Mouse (Mus musculus) c-Kit-negative CD71-positive TER-119-positive erythroid progenitor cells, embryonic 14.5 days (primary cell): ENCODE measurements around the gene Cox6a1.
"Not testable (repeated sequence)": the region's sequence is repeated elsewhere in the genome, so short reads cannot be mapped to it uniquely, and the experiment has no call there.

ENCODE experiments used
- DNase-seq: peaks from one replicate; pipeline ENCODE4 v3.0.0-alpha.2; 2013; ENCODE audit warnings: low read depth, low spot score

Gene Cox6a1

DNA sequence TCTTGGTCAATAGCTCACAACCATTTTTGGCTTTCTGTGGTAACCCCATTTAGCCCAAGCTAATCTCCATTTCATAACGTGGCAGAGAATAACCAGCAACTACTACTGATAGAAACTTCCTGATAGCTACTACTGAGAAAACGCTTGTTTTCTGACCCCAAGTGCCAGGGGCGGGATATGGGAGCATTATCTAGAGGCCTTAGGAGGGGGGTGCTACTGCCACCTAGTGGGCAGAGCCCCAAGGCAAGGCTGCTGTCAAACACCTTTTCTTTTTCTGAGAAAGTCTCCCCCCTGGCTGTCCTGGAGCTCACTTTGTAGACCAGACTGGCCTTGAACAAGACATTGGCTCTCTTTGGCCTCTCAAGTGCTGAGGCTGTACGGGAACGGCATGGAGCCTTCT lies 1.2 kb downstream of the Cox6a1 start:
- DNase-seq, result peak; percentile 85

DNA sequence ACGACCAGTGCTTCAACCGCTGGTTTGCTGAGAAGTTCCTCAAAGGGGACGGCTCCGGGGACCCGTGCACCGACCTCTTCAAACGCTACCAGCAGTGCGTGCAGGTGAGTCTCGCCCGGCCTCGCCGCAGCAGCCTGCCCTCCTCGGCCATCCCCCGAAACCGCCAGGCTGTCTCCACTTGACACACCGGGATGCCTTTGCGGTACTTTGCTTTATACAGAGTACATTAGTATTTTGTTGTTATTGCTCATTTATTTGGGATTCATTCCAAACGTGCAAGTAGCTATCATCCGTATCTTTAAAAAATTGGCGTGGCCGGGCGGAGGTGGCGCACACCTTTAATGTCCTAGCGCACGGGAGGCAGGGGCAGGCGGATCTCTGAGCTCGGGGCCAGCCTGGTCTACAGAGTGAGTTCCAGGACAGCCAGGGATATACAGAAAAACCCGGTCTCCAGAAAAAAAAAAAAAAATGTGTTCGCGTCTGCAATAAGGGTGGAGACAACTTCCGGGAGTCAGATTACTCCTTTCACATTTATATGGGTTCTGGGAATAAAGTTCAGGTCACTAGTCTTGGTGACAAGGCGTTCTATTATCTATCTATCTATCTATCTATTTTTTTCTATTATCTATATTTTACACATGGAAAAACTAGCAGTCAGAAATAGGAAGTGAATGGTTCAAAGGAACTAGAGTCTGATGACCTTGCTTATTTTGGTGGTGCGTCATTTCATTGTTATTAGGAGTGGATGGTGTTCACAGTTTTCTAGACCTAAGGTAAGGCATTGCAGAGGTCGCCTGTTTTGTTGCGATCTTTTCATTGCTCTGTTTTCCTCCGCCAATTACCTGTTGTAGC lies 7.2 kb downstream of the Cox6a1 start:
- DNase-seq, result no peak

DNA sequence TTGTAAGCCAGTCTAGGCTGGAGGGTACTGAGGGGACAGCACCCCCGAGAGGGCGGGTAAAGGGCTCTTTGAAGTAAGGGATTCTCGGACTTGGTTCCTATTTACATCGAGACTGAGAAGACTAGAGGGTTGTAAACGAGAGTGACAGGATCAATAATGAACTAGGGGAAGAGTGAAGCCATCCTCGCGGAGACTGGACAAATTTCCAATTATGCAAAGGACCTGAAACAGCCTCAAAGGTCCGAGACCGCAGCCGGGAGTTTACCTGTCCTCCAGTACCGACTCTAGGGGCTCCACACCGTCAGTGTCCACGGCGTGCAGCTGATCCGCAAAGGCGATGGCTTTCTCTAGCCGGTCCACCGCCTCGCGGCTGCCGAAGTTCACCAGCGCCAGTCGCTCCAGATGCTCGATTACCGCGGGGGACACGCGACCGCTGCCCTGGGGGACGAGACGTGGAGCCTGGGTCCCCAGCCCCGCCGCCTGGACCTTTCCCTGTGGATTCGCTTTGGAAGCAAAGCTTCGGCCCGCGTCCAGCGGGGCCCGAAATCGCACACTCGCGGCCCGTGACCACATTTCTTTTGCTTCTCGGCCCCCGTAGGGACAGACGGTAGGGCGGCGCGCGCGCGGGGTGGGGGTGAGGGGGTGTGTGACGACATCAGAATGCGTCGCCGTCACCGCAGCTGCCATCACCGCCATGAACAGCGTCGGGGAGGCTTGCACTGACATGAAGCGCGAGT lies 8.0 kb downstream of the Cox6a1 start, which contains the start of the genes Gatc and Triap1:
Gene Gatc, minus strand, starts transcription at position 602 of the 737 bp plus-strand sequence.
Gene Triap1, plus strand, starts transcription at position 649 of the 737 bp plus-strand sequence.
- peak; percentile 76 for DNase-seq

DNA sequence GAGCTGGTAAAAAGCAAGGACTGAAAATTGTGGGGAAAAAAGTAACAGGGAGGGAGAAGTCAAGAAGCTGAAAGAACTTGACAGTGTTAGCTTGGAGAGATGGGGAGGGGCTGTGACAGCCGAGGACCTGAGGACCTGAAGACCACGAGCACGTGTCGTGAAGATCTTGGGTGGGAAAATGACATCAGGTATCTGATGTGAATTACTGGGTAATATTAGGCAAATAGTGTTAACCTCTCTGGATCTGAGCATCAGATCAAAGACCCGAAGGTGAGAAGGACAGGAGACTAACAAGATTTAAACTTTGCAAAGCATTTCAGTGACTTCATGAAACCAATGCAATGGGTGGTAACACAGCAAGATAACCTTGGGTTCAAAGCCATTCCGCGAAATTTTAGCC lies 8.8 kb downstream of the Cox6a1 start:
- no peak for DNase-seq

DNA sequence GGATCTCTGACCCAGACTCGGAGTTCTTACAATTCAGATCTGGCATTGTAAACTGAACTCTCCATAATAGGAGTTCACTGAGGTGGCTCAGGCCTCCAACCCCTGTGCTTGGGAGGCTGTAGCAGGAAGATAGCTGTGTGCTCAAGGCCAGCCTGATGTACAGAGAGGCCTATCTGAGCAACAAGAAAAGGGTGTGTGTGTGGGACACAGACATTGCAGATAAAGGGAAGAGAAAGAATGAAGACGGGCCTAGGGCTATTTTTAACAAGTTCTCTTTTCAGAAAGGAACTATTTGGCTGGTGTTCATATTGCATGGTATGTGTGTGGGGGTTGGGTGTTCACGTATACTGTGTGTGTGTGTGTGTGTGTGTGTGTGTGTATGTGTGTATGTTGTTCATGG lies 15.2 kb downstream of the Cox6a1 start:
- DNase-seq, result no peak

DNA sequence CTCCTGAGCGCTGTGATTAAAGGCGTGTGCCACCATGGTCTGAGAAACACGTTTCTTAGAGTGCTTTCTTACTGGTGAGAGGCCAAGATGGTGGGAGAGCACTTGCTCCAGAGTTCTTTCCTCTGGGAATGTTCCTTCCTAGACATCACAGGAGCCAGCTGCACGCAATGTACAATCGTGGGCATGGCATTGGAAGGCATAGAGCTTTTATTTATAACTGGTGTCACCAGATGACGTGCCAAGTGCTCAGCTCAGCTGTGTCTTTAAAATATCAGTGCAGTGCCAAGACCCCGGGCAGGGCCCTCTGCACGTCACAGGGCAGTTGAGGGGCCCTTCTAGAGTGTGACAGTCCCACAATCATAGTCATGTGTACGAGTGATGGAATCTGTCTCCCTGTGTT lies 17.8 kb downstream of the Cox6a1 start:
- DNase-seq, result no peak

DNA sequence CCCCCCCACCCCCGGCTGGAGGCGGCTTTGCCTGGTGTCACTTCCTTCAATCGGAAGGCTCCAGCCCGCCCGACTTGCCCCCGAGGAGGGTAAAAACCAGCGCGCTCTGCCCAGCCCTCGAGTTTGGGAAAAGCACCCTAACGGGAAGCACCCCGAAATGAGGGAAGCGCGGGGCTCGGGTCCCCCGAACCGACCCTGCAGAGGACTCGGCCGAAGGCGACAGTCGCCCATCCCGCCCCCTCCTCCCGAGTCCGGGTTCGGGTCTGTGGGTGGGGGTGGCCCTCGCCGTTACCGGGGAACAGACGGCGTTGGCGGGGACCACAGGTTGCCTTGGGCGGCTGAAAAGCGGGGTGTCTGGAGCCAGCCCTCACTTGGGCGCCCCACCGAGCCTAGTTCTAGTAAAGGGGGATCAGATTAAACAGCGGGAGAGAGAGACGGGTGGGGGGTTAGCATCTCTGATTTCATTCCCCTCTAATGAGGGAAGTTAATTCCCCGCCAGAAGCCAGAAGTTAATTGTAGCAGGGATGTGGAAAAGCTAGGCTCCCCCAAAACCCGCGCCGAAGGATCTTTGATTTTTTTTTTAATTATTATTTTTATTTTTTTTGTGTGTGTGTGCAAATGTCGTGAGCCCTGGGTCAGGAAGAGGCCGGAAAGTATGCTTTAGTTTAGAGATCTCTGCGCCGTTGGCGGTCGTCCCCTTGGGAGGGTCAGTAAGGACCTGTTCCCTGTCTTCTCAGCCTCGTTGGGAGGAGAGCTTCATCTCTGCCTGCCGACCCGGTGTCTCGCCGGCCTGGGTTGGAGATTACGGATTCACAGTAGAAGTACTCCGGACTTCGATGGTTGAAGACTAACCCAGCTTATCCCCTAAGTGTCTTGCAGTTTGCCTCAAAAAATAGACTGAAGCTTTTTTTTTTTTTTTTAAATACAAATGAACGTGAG lies 20.9 kb downstream of the Cox6a1 start:
- DNase-seq, result no peak

DNA sequence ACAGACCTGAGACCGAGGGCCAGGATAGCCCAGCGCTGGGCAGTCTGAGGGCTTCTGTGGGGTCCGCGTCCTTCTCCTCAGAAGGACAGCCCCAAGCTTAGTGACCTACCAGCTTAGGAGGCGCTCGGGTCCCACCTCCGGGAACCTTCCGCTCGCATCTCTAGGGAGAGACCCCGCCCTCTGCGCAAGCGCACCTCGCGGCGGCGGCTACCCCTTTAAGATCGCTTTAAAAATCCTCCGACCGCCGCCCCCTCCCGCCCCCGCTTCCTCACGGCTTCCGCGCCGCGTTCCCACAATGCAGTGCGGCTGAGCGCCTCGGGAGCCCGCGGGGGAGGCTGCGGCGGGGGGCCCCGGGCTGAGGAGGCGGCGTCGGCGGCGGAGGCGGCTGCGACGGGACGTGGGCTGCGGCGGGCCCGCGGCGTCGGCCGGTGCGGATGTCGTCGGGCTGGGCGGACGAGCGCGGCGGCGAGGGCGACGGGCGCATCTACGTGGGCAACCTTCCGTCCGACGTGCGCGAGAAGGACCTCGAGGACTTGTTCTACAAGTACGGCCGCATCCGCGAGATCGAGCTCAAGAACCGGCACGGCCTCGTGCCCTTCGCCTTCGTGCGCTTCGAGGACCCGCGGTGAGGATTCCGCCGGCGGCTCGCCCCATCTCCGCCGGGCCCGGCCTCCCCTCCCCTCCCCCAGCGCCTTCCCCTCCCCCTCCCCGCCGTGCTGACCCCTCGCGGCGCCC lies 21.7 kb downstream of the Cox6a1 start, which contains the start of gene Srsf9:
Gene Srsf9, plus strand, starts transcription at position 303 of the 735 bp plus-strand sequence.
- peak; percentile 86 for DNase-seq

DNA sequence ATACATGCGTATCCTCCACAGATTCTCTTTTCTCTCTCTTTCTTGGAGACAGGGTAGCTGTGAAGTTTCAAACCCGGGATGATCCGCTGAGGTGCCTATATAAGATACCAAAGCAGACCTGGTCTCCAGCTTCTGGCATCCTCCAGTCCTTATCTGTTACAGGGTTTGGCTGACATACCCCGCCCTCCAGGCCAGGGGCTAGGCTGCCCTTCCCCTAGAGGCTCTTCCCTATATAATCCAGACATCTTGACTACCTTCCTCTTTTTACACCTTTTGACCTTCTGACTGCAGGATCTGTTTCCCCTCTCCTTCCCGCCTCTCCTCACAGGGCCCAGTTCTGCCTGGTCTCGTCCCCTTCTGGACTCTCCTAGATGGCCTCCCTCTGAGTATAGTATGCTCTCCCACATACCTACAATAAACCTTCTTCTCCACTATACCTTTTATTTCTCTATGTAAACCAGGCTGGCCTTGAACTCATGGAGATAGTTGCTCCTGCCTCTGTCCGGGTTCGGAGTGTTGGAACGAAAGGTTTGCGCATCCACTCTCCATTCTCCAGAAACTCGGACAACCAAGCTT lies 22.4 kb downstream of the Cox6a1 start:
- no peak for DNase-seq

DNA sequence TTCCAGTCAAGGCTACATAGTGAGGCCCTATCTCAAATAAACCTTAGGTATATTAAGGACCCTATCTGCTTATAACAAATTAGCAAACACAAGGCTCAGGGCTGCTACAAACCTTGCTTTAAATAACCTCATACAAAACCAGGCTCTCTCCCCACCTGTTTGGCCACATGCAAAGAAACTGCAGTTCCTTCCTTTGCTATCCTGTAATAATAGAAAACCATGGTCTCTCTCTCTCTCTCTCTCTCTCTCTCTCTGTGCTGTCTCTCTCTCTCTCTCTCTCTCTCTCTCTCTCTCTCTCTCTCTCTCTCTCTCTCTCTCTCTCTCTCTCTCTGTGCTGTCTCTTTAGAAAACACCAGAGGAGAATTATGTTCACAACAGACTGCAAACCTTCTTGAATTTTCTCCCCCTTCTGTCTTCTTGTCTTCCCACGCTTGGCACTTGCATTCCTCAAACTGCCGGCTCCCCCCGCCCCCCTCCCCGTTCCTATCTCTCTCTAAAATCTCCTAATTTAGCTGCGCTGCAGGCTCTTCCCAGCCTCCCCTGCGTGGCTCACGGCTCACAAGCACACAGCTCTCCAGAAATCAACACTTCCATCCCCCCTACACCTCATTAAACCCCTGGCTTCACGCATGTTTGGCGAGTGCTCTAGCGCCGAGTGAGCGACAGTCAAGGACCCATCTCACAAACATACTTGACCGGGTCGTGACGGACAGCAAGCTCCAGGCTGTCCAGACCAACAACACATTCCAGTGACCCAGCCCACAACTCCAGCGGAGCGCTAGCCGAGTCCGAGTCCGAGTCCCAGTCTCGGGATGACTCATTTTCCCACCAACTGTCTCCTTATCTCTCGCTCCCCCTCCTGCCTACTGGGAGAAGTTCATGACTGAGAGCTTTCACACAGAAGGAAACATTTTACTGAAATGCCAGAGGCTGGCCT lies 29.5 kb downstream of the Cox6a1 start:
- no peak for DNase-seq

DNA sequence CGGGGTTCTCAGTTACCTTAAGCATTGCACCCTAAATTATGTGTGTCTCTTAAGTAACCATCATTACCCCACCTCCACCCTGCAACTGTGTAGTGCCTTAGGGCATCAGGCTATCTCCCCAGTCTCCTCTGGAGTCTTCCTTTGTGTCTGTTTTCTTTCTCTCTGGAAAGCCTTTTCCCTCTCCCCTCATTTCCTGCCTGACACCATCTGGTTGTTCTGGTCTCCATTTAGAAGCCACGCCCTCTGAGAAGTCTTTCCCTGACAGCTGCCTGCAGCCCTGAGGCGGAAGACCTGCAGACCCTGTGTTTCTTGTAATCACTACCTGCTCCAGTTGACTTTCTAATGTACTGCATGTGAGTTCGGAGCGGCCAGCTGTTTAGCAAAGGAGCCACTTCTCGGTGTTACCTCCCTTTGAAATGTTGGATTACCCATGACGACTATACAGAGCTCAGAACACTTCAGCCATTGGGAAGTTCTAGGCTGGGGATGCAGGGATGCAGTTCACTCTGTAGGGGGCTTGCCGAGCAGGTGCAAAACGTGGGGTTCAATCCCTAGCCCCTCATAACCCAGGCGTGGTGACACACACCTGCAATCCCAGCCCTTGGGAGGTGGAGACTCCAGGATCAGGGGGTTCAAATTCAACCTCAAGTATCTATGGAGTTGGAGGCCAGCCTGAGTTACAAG lies 31.0 kb downstream of the Cox6a1 start:
- DNase-seq, result no peak

DNA sequence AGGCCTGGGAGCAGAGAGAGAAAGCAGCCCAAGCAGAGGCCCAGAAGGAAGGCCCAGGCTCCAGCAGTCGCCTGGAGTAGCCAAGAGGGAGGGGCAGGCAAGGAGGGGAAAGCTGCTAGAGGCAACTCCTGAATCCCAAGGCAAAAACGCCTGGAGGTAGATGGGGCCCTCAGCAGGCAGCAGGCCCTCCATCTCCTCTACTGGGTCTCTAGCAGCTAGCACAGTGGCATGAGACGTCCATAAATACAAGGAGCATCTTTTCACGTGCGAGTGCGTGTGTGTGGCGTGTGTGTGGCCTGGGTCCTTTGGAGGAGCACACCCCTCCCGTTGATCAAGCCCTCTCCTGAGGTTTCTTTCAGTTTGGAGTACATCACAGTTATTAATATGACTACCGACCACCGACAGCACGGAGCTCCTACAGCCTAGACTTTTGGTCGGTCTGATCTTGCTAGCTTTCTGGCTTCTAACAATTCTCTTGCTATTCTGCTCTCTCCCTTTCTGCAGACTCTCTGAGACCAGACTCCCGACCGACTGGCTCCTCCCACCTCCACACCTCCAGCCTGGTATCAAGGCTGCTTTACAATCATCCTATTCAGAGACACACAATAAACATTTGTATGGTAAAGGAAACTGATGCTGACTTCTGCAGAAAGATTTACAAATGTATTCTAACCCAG lies 31.7 kb downstream of the Cox6a1 start:
- DNase-seq, result no peak

DNA sequence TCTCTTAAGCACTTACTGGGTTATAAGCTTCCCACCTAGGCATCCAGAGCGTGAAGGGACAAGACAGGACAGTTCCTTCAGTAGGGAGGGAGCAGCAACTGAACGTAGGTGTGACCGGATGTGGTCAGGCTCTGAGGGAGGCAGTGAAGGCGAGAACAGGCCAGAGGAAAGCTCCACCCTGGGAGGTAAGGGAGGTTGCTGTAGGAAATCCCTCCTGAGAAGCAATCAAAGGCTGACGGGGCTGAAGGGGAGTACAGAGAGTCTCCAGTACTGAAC lies 35.2 kb downstream of the Cox6a1 start:
- no peak for DNase-seq

DNA sequence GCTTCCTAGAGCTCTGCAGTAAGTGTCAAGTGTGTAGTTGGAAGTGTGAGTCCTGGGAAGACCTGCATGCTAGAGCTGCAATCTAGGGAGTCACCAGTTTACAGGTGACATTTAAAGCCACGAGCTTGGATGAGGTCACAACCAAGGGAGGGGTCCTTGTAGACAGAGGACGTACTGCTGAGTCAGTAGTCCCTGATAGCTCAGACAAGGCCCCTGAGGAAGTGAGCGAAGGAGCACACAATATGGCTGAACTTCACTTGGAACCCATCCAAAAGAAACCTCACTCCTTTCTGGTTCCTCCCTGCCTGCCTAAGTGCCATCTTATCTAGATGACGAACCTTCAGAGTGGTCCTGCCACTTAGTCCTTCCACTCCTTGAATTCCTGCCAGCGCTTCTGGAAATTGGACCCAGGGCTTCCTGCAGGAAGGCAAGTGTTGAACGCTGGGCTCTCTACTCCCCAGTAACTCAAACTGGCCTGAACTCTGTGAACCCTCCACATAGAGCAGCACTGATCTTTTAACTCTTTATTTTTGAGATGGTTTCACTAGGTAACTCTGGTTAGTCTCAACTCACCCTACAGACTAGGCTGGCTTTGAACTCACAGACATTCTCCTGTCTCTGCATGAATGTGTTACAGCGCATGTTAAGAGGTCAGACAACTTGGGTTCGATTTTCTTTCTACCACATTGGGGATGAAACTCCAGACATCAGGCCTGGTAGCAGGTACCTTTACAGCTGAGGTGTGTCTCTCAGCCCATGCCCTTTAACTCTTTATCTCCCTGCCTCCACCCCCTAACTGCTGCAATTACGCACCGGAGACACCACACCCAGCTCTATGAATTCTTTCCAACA lies 35.7 kb downstream of the Cox6a1 start:
- no peak for DNase-seq

DNA sequence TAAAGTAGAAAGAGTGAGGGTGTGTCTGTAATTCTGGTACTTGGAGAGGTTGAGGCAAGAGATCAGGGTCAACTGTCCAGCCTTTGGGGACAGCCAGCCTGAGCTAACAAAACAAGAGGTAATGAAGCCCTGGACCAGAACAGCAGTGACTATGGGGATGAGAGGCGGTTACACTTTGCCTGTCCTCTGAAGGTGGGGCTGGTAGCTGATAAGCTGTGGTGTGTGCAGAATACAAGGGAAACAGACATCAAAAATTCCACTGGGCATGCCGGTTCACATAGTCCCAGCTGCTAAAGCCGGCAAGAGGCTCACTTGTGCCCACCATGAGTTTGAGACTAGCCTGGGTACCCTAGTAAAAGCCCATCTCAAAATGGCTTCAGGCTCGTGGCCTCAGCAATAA lies 36.4 kb downstream of the Cox6a1 start:
- no peak for DNase-seq

DNA sequence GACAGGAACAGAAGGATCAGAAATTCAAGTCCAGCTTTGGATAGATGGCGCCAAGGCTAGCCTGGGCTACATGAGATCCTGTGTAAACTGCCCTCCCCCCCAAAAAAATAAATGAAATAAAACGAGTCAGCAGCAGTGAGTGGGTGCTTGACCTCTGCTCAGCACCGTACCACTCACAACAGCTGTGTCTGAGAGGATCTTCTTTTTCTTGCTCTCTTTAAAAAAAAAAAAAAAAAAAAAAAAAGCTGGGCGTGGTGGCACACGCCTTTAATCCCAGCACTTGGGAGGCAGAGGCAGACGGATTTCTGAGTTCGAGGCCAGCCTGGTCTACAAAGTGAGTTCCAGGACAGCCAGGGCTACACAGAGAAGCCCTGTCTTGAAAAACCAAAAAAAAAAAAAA lies 46.6 kb downstream of the Cox6a1 start:
- not testable (repeated sequence) for DNase-seq

DNA sequence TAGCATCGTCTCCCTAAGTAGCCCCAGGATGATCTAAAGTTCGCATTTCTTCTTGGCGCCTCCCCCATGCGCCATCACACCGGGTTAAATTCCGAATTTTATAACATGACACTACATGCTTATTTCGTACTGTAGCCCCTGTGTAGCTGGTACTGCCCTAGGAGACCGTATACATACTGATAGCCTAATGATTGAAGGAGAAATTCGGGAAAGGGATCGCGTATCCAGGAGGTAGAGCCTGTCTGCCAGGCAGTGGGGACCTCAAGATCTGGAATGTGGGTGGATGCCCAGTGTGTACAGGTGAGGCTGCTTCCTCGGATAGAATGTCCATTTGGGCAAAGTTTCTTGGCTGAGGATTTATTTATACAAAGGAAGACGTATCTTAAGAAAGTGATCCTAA lies 47.2 kb downstream of the Cox6a1 start:
- no peak for DNase-seq
